Mouse (Mus musculus): ENCODE data around the gene 4930432K21Rik.

DNA sequence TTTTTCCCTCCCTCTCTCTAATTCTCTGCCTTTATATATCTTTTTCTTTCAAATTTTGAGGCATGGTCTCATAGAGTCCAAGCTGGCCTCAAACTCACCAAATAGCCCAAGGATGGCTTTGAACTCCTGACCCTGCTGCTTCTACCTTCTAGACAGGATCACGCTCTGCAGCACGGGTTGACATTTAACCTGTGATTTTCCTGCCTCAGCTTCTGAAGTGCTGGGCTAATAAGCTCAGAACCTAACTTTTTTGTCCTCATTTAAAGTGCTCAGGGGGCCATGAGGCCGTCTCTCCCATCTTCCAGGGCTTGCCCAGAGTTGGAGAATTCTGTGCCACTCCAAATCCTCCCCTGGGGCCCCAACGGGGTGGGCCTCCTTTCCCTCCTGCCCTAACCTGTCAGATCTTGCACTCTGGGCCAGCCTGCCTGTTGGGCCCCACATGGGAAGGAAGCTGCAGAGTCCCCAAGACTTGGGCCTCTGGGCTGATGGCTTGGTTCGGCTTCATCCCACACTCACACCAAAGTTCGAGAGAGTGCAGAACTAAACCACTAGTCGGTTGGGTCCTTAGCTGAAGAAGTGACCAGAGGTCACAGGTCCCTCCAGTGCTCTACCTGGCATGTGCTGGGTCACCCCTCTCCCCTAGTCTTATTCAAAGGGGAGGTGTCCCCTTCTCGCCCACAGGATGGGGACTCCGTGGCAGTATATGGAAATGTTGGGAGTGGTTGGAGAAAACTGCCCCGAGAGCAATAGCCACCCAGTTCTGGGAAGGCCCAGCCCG lies 51.7 kb downstream of the 4930432K21Rik start:
- TF ChIP-seq POLR2A (IDR thresholded peaks at IDR 0.05; ENCODE audit: low read depth, low read length) (no peak), CTCF (IDR thresholded peaks at IDR 0.05; ENCODE audit: extremely low read depth, insufficient read depth, insufficient read length, insufficient replicate concordance) (no peak)
